In genomic region chr3:142439591-142440093, GRCm38 (mm10) we compare ENCODE assay signal across 9 mouse cellular contexts. TPM values are rescaled to one million over a fixed set of nuclear protein-coding genes. Genes with fewer than 3 reads are reported as not detected.
A peak's percentile ranks its signal among the peaks of the same experiment; 100 is the strongest.
DNase-seq lines count a peak whose midpoint lies in the region; ATAC-seq and TF ChIP-seq lines count a peak whose summit lies in the region.
"Had no signal": no experiment of that assay in that cellular context is flagged by ENCODE, and none has a peak within 500 bp of the region (broad histone marks: within the 10 kb centered on the region; RNA-seq: fewer than 3 reads in every experiment).

No protein-coding gene starts in this region.

- H3K27me3 ChIP-seq in kidney, adult 2 months (replicated peaks; ENCODE audit: control insufficient read depth, insufficient read depth, low read length): no peaks in the 10 kb centered on the region
- H3K27me3 ChIP-seq: neural tube, embryonic 12.5 days had no signal

- peak; percentile 30 for ATAC-seq in megakaryocyte progenitor cell, adult 5-6 weeks (replicated peaks; ENCODE audit: poor library complexity)

- TF ChIP-seq CTCF in kidney, adult 2 months (conservative IDR thresholded peaks at IDR 0.05; ENCODE audit: insufficient read depth, insufficient read length, low read depth, low read length): no peak

- DNase-seq in gastrocnemius, adult 18-20 months (ENCODE audit: low spot score): peak; percentile 67
- DNase-seq in gastrocnemius, postnatal 4 days (ENCODE audit: low spot score in 2 of 2): no peak
- DNase-seq in gastrocnemius, postnatal 25 days: peak; percentile 63
- DNase-seq in kidney, adult 2 months: peak; percentile 81
- DNase-seq in layer of hippocampus, adult 9-11 months: no peak
- no peak for DNase-seq in thymus, postnatal 36 days
- DNase-seq in frontal cortex, adult 2 months (ENCODE audit: extremely low spot score in 1 of 2, low spot score in 1 of 2): no peak

- 0 out of 2 replicates have a peak overlapping the region, but pooled peaks have one; percentile 5 for H3K4me3 ChIP-seq in kidney, adult 2 months (ENCODE audit: insufficient read depth, low read depth, low read length)
- H3K4me3 ChIP-seq: neural tube, embryonic 12.5 days had no signal

- H3K27ac ChIP-seq in kidney, adult 2 months (ENCODE audit: insufficient read depth, low read depth, low read length): peak overlapping the region; percentile 39; the same call in 1 of the 2 replicates
- H3K27ac ChIP-seq: neural tube, embryonic 12.5 days had no signal

- no peak for TF ChIP-seq POLR2A in kidney, adult 2 months (IDR thresholded peaks at IDR 0.05; ENCODE audit: low read depth, low read length)

- peaks cover 3% of the 10 kb centered on the region; the same call in 1 of the 2 replicates for H3K4me1 ChIP-seq in kidney, adult 2 months (ENCODE audit: control insufficient read depth, insufficient read depth, low read length)
- H3K4me1 ChIP-seq: neural tube, embryonic 12.5 days had no signal

- WGBS in kidney, adult 2 months: 10% methylated on average over 7 of the region's 7 CpGs

- no peaks in the 10 kb centered on the region for H3K36me3 ChIP-seq in kidney, adult 2 months (ENCODE audit: control insufficient read depth, insufficient read depth, low read length)
- H3K36me3 ChIP-seq: neural tube, embryonic 12.5 days had no signal

RNA-seq across cellular contexts. Expression of gene Pdlim5, which starts 44.1 kb away (rescaled TPM):
- total RNA-seq in gastrocnemius, adult 18-20 months (2021): 100 to 1,000 TPM; 496 to 567 TPM
- 100 to 1,000 TPM; 353 to 367 TPM for total RNA-seq in gastrocnemius, postnatal 4 days (2021)
- total RNA-seq in gastrocnemius, postnatal 25 days (2021): 100 to 1,000 TPM; 560 to 651 TPM
- polyA plus RNA-seq in kidney, adult 2 months (2012; rRNA removed): 62.6 and 64.5 TPM in 2 replicates
- total RNA-seq in megakaryocyte progenitor cell, adult 5-6 weeks (2015): 16.3 and 20.2 TPM in 2 replicates
- total RNA-seq in megakaryocyte progenitor cell, adult 5-6 weeks (2017): 11.5 and 16.7 TPM in 2 replicates
- polyA plus RNA-seq in frontal cortex, adult 2 months (2012; rRNA removed): 19.1 and 22.6 TPM in 2 replicates

RNA-seq across cellular contexts. Expression of gene Gbp5, which starts 54.1 kb away (rescaled TPM):
- total RNA-seq in gastrocnemius, adult 18-20 months (2021): 1 to 10 TPM in 1 of 2 experiments, under 1 TPM in 1; 0.98 to 3.9 TPM
- 1 to 10 TPM; 3.0 TPM for total RNA-seq in gastrocnemius, postnatal 4 days (2021)
- total RNA-seq in gastrocnemius, postnatal 25 days (2021): 1 to 10 TPM; 2.1 to 3.2 TPM
- polyA plus RNA-seq in kidney, adult 2 months (2012; rRNA removed): 1.5 and 2.3 TPM in 2 replicates
- 4.4 and 5.1 TPM in 2 replicates for total RNA-seq in megakaryocyte progenitor cell, adult 5-6 weeks (2015)
- total RNA-seq in megakaryocyte progenitor cell, adult 5-6 weeks (2017): 6.8 and 10.5 TPM in 2 replicates
- 3.0 TPM in 2 replicates for polyA plus RNA-seq in frontal cortex, adult 2 months (2012; rRNA removed)
- polyA plus RNA-seq: neural tube, embryonic 12.5 days had no signal

Comparison
In these comparisons a context has a peak if more than half of its experiments do, and no peak if none do; other contexts are left out.
1. DNase-seq: peak in gastrocnemius, adult 18-20 months (single experiment), gastrocnemius, postnatal 25 days (single experiment) and kidney, adult 2 months (single experiment); none in gastrocnemius, postnatal 4 days (0 of 2), layer of hippocampus, adult 9-11 months (single experiment), thymus, postnatal 36 days (0 of 2) and frontal cortex, adult 2 months (0 of 2).
2. RNA of gene Pdlim5, which starts 44.1 kb away (total RNA-seq): 560 to 651 TPM in gastrocnemius, postnatal 25 days, 496 to 567 TPM in gastrocnemius, adult 18-20 months and 353 to 367 TPM in gastrocnemius, postnatal 4 days; 11.5 to 20.2 TPM in megakaryocyte progenitor cell, adult 5-6 weeks; every median in the first group is over 10 times any median in the second.